Mouse (Mus musculus): ENCODE data around the gene Rab6a. TPM values are rescaled to one million over a fixed set of nuclear protein-coding genes. Genes with fewer than 3 reads are reported as not detected.
A peak's percentile ranks its signal among the peaks of the same experiment; 100 is the strongest.
"Not testable (repeated sequence)": the region's sequence is repeated elsewhere in the genome, so short reads cannot be mapped to it uniquely, and the experiment has no call there.

Rab6a gene
- polyA plus RNA-seq (2015; fragmentation: Nextera tagmentation; extraction: Ambion mirVana): 276 and 294 TPM in 2 replicates

- under 1% methylated on average over 99 of the region's 105 CpGs for WGBS
These were observed at the start of gene Rab6a for GRCm38 (mm10) chr7:100607214-100608129. Gene Rab6a (plus strand): TSS chr7:100607410.

GRCm38 (mm10) chr7:100559331-100559730 is 47.9 kb upstream of the Rab6a start:
- ATAC-seq: no peak
- Histone ChIP-seq H3K27ac (ENCODE audit: low read depth, low read length) (no peak overlapping the region), H3K4me1 (ENCODE audit: control insufficient read depth, insufficient read depth, low read depth, low read length) (peaks cover 11% of the 10 kb centered on the region), H3K36me3 (ENCODE audit: control insufficient read depth, insufficient read depth, low read length) (no peaks in the 10 kb centered on the region), H3K9me3 (ENCODE audit: control insufficient read depth, low read length) (no peaks in the 10 kb centered on the region), H3K27me3 (replicated peaks; ENCODE audit: control insufficient read depth, insufficient read depth, low read length) (no peaks in the 10 kb centered on the region), H3K4me3 (ENCODE audit: low read length) (no peak overlapping the region), H3K4me2 (ENCODE audit: low read length) (no peak overlapping the region), H3K9ac (ENCODE audit: low read depth, low read length) (no peak overlapping the region)
- 90% methylated on average over 4 of the region's 4 CpGs for WGBS

More at GRCm38 (mm10) chr7:100607214-100608129, at the start of gene Rab6a:
- H3K4me1 ChIP-seq (ENCODE audit: control insufficient read depth, insufficient read depth, low read depth, low read length): peaks cover 12% of the 10 kb centered on the region
- H3K9ac ChIP-seq (ENCODE audit: low read depth, low read length): peak within 1 kb of the TSS; percentile 100
- H3K9me3 ChIP-seq (ENCODE audit: control insufficient read depth, low read length): no peaks in the 10 kb centered on the region
- no peaks in the 10 kb centered on the region for H3K36me3 ChIP-seq (ENCODE audit: control insufficient read depth, insufficient read depth, low read length)
- peak within 1 kb of the TSS; percentile 99 for H3K27ac ChIP-seq (ENCODE audit: low read depth, low read length)
- H3K4me3 ChIP-seq (ENCODE audit: low read length): peak within 1 kb of the TSS; percentile 99
- H3K4me2 ChIP-seq (ENCODE audit: low read length): peak within 1 kb of the TSS; percentile 60
- peak; percentile 97 for ATAC-seq
- no peaks in the 10 kb centered on the region for H3K27me3 ChIP-seq (replicated peaks; ENCODE audit: control insufficient read depth, insufficient read depth, low read length)

- Histone ChIP-seq H3K27me3 (replicated peaks; ENCODE audit: control insufficient read depth, insufficient read depth, low read length) (no peaks in the 10 kb centered on the region), H3K36me3 (ENCODE audit: control insufficient read depth, insufficient read depth, low read length) (peaks cover 6% of the 10 kb centered on the region; the same call in 1 of the 2 replicates), H3K4me3 (ENCODE audit: low read length) (no peak overlapping the region), H3K9me3 (ENCODE audit: control insufficient read depth, low read length) (no peaks in the 10 kb centered on the region), H3K27ac (ENCODE audit: low read depth, low read length) (peak overlapping the region; percentile 30), H3K4me2 (ENCODE audit: low read length) (no peak overlapping the region), H3K4me1 (ENCODE audit: control insufficient read depth, insufficient read depth, low read depth, low read length) (no peaks in the 10 kb centered on the region), H3K9ac (ENCODE audit: low read depth, low read length) (no peak overlapping the region)
- WGBS: 62% methylated on average over 11 of the region's 11 CpGs
- ATAC-seq: no peak
These were observed 45.2 kb upstream of the Rab6a start for GRCm38 (mm10) chr7:100561861-100562587.

GRCm38 (mm10) chr7:100567238-100567637 is 40.0 kb upstream of the Rab6a start:
- H3K4me2 ChIP-seq (ENCODE audit: low read length); H3K4me3 ChIP-seq (ENCODE audit: low read length); H3K36me3 ChIP-seq (ENCODE audit: control insufficient read depth, insufficient read depth, low read length); H3K27ac ChIP-seq (ENCODE audit: low read depth, low read length); H3K9me3 ChIP-seq (ENCODE audit: control insufficient read depth, low read length); H3K4me1 ChIP-seq (ENCODE audit: control insufficient read depth, insufficient read depth, low read depth, low read length); H3K9ac ChIP-seq (ENCODE audit: low read depth, low read length); H3K27me3 ChIP-seq (replicated peaks; ENCODE audit: control insufficient read depth, insufficient read depth, low read length); ATAC-seq: not testable (repeated sequence)
- 74% methylated on average over 5 of the region's 5 CpGs for WGBS

GRCm38 (mm10) chr7:100569907-100570306 is 37.3 kb upstream of the Rab6a start:
- no peak for ATAC-seq
- Histone ChIP-seq H3K36me3 (ENCODE audit: control insufficient read depth, insufficient read depth, low read length) (peaks cover 5% of the 10 kb centered on the region; the same call in 1 of the 2 replicates), H3K27ac (ENCODE audit: low read depth, low read length) (no peak overlapping the region), H3K27me3 (replicated peaks; ENCODE audit: control insufficient read depth, insufficient read depth, low read length) (no peaks in the 10 kb centered on the region), H3K4me2 (ENCODE audit: low read length) (no peak overlapping the region), H3K4me3 (ENCODE audit: low read length) (no peak overlapping the region), H3K4me1 (ENCODE audit: control insufficient read depth, insufficient read depth, low read depth, low read length) (no peaks in the 10 kb centered on the region), H3K9me3 (ENCODE audit: control insufficient read depth, low read length) (no peaks in the 10 kb centered on the region), H3K9ac (ENCODE audit: low read depth, low read length) (no peak overlapping the region)

GRCm38 (mm10) chr7:100570930-100571715 is 36.1 kb upstream of the Rab6a start:
- Histone ChIP-seq H3K27me3 (replicated peaks; ENCODE audit: control insufficient read depth, insufficient read depth, low read length) (no peaks in the 10 kb centered on the region), H3K4me2 (ENCODE audit: low read length) (no peak overlapping the region), H3K36me3 (ENCODE audit: control insufficient read depth, insufficient read depth, low read length) (peaks cover 4% of the 10 kb centered on the region; the same call in 1 of the 2 replicates), H3K4me1 (ENCODE audit: control insufficient read depth, insufficient read depth, low read depth, low read length) (no peaks in the 10 kb centered on the region), H3K4me3 (ENCODE audit: low read length) (no peak overlapping the region), H3K9me3 (ENCODE audit: control insufficient read depth, low read length) (no peaks in the 10 kb centered on the region), H3K27ac (ENCODE audit: low read depth, low read length) (no peak overlapping the region), H3K9ac (ENCODE audit: low read depth, low read length) (no peak overlapping the region)
- no peak for ATAC-seq
- WGBS: 83% methylated on average over 3 of the region's 3 CpGs

GRCm38 (mm10) chr7:100572061-100572460 is 35.1 kb upstream of the Rab6a start:
- 92% methylated on average over 4 of the region's 4 CpGs for WGBS
- no peak for ATAC-seq

GRCm38 (mm10) chr7:100572704-100573103 is 34.5 kb upstream of the Rab6a start:
- 82% methylated on average over 4 of the region's 4 CpGs for WGBS
- Histone ChIP-seq H3K36me3 (ENCODE audit: control insufficient read depth, insufficient read depth, low read length) (peaks cover 2% of the 10 kb centered on the region; the same call in 1 of the 2 replicates), H3K4me3 (ENCODE audit: low read length) (no peak overlapping the region), H3K27ac (ENCODE audit: low read depth, low read length) (no peak overlapping the region), H3K9ac (ENCODE audit: low read depth, low read length) (no peak overlapping the region), H3K4me1 (ENCODE audit: control insufficient read depth, insufficient read depth, low read depth, low read length) (no peaks in the 10 kb centered on the region), H3K4me2 (ENCODE audit: low read length) (no peak overlapping the region), H3K9me3 (ENCODE audit: control insufficient read depth, low read length) (no peaks in the 10 kb centered on the region), H3K27me3 (replicated peaks; ENCODE audit: control insufficient read depth, insufficient read depth, low read length) (no peaks in the 10 kb centered on the region)
- ATAC-seq: no peak

More at GRCm38 (mm10) chr7:100572061-100572460, 35.1 kb upstream of the Rab6a start:
- Histone ChIP-seq H3K27ac (ENCODE audit: low read depth, low read length) (no peak overlapping the region), H3K4me3 (ENCODE audit: low read length) (no peak overlapping the region), H3K4me2 (ENCODE audit: low read length) (no peak overlapping the region), H3K36me3 (ENCODE audit: control insufficient read depth, insufficient read depth, low read length) (peaks cover 4% of the 10 kb centered on the region; the same call in 1 of the 2 replicates), H3K9me3 (ENCODE audit: control insufficient read depth, low read length) (no peaks in the 10 kb centered on the region), H3K27me3 (replicated peaks; ENCODE audit: control insufficient read depth, insufficient read depth, low read length) (no peaks in the 10 kb centered on the region), H3K4me1 (ENCODE audit: control insufficient read depth, insufficient read depth, low read depth, low read length) (no peaks in the 10 kb centered on the region), H3K9ac (ENCODE audit: low read depth, low read length) (no peak overlapping the region)
